Mouse (Mus musculus) right cerebral cortex, adult 2 months (tissue): ENCODE measurements around the gene Zfp568.

Experiments used
- DNase-seq, 2 experiments: peaks; one replicate each; pipeline ENCODE4 v3.0.0; 2021 to 2022; ENCODE audit warnings: low spot score in 2 of 2

Zfp568 gene

GRCm38 (mm10) chr7:30050882-30051548, 67.3 kb downstream of the Zfp568 start, which contains the start of gene Zfp14:
Gene Zfp14 (minus strand): TSS chr7:30051380.
- DNase-seq = peak; percentile 94 to 95

- DNase-seq = no peak
Measured at GRCm38 (mm10) chr7:30053591-30053990, 69.8 kb downstream of the Zfp568 start.

GRCm38 (mm10) chr7:30060341-30060740, 76.6 kb downstream of the Zfp568 start:
- DNase-seq = no peak

GRCm38 (mm10) chr7:30062478-30062877, 78.7 kb downstream of the Zfp568 start:
- DNase-seq = no peak

- no peak for DNase-seq
Measured at GRCm38 (mm10) chr7:30064622-30065021, 80.9 kb downstream of the Zfp568 start.

GRCm38 (mm10) chr7:30072146-30073028, 88.6 kb downstream of the Zfp568 start, which contains the start of gene Zfp82:
Gene Zfp82 (minus strand): TSS chr7:30072900.
- DNase-seq = peak; percentile 78 to 79
